ENCODE assay signal across 8 mouse cellular contexts in genomic region chr2:26500027-26500598, GRCm38 (mm10). TPM values are rescaled to one million over a fixed set of nuclear protein-coding genes. Genes with fewer than 3 reads are reported as not detected.
A peak's percentile ranks its signal among the peaks of the same experiment; 100 is the strongest.
DNase-seq lines count a peak whose midpoint lies in the region; ATAC-seq and TF ChIP-seq lines count a peak whose summit lies in the region.

No protein-coding gene starts in this region.

- H3K4me2 ChIP-seq in midbrain, embryonic 15.5 days: peak overlapping the region; percentile 87

- ATAC-seq in midbrain, embryonic 15.5 days (replicated peaks): 0 out of 2 replicates have a peak, but pooled peaks have one; percentile 15

- no peaks in the 10 kb centered on the region for H3K9me3 ChIP-seq in forebrain, embryonic 10.5 days
- H3K9me3 ChIP-seq in midbrain, embryonic 15.5 days: no peaks in the 10 kb centered on the region

- TF ChIP-seq CTCF in kidney, adult 2 months (conservative IDR thresholded peaks at IDR 0.05; ENCODE audit: insufficient read depth, insufficient read length, low read depth, low read length): no peak

- peak; percentile 68 for DNase-seq in left cerebral cortex, postnatal 4 days
- no peak for DNase-seq in left cerebral cortex, postnatal 36 days (ENCODE audit: low spot score in 2 of 2)
- no peak for DNase-seq in forebrain, embryonic 10.5 days (ENCODE audit: extremely low spot score, low spot score)
- DNase-seq in kidney, adult 2 months: peak; percentile 52
- no peak for DNase-seq in thymus, postnatal 4 days
- no peak for DNase-seq in thymus, postnatal 14 days
- DNase-seq in cerebellum, adult 8-10 months: no peak

- WGBS in forebrain, embryonic 10.5 days: 30% methylated on average over 4 of the region's 4 CpGs
- WGBS in kidney, adult 2 months: 56% methylated on average over 4 of the region's 4 CpGs
- WGBS in midbrain, embryonic 15.5 days: 39% methylated on average over 4 of the region's 4 CpGs

- peak overlapping the region; percentile 95 for H3K4me3 ChIP-seq in forebrain, embryonic 10.5 days
- no peak overlapping the region for H3K4me3 ChIP-seq in kidney, adult 2 months (ENCODE audit: insufficient read depth, low read depth, low read length)
- H3K4me3 ChIP-seq in midbrain, embryonic 15.5 days: no peak overlapping the region

- peaks cover 56% of the 10 kb centered on the region for H3K36me3 ChIP-seq in forebrain, embryonic 10.5 days (replicated peaks)
- H3K36me3 ChIP-seq in kidney, adult 2 months (ENCODE audit: control insufficient read depth, insufficient read depth, low read length): no peaks in the 10 kb centered on the region
- H3K36me3 ChIP-seq in midbrain, embryonic 15.5 days (replicated peaks): no peaks in the 10 kb centered on the region

- H3K27me3 ChIP-seq in forebrain, embryonic 10.5 days (ENCODE audit: poor library complexity, severe bottlenecking): peaks cover 70% of the 10 kb centered on the region
- no peaks in the 10 kb centered on the region for H3K27me3 ChIP-seq in kidney, adult 2 months (replicated peaks; ENCODE audit: control insufficient read depth, insufficient read depth, low read length)
- peaks cover 20% of the 10 kb centered on the region for H3K27me3 ChIP-seq in midbrain, embryonic 15.5 days (replicated peaks)

- H3K4me1 ChIP-seq in forebrain, embryonic 10.5 days: peaks cover 97% of the 10 kb centered on the region
- H3K4me1 ChIP-seq in kidney, adult 2 months (ENCODE audit: control insufficient read depth, insufficient read depth, low read length): peaks cover 26% of the 10 kb centered on the region
- H3K4me1 ChIP-seq in midbrain, embryonic 15.5 days: peaks cover 86% of the 10 kb centered on the region

- H3K9ac ChIP-seq in midbrain, embryonic 15.5 days: no peak overlapping the region

- intact Hi-C loops in left cerebral cortex, postnatal 4 days (cut with DNase I): no loop called here
- intact Hi-C loops in left cerebral cortex, postnatal 36 days (cut with DNase I): loop anchor here (1.0 kb wide), 1 partner anchor 13 kb away; no protein-coding TSS in a partner anchor

- H3K27ac ChIP-seq in forebrain, embryonic 10.5 days: peak overlapping the region; percentile 97
- H3K27ac ChIP-seq in kidney, adult 2 months (ENCODE audit: insufficient read depth, low read depth, low read length): peak overlapping the region; percentile 34; the same call in 1 of the 2 replicates
- H3K27ac ChIP-seq in midbrain, embryonic 15.5 days: peak overlapping the region; percentile 82

- no peak for TF ChIP-seq POLR2A in kidney, adult 2 months (IDR thresholded peaks at IDR 0.05; ENCODE audit: low read depth, low read length)

RNA-seq across cellular contexts. Expression of gene Notch1, which starts 16.4 kb away (rescaled TPM):
- total RNA-seq in left cerebral cortex, postnatal 4 days (2021): 10 to 100 TPM; 39.5 to 42.1 TPM
- total RNA-seq in left cerebral cortex, postnatal 36 days (2021): 10 to 100 TPM; 24.5 to 28.5 TPM
- 25.4 and 26.7 TPM in 2 replicates for polyA plus RNA-seq in forebrain, embryonic 10.5 days (2016; fragmentation: Nextera tagmentation; extraction: Ambion mirVana)
- polyA plus RNA-seq in kidney, adult 2 months (2012; rRNA removed): 16.1 and 17.7 TPM in 2 replicates
- 15.6 and 17.6 TPM in 2 replicates for polyA plus RNA-seq in midbrain, embryonic 15.5 days (2015; fragmentation: Nextera tagmentation; extraction: Ambion mirVana)

RNA-seq across cellular contexts. Expression of gene Sec16a, which starts 55.1 kb away (rescaled TPM):
- 10 to 100 TPM; 52.3 to 52.6 TPM for total RNA-seq in left cerebral cortex, postnatal 4 days (2021)
- total RNA-seq in left cerebral cortex, postnatal 36 days (2021): 10 to 100 TPM; 39.0 to 52.3 TPM
- polyA plus RNA-seq in forebrain, embryonic 10.5 days (2016; fragmentation: Nextera tagmentation; extraction: Ambion mirVana): 27.0 and 29.8 TPM in 2 replicates
- 71.1 and 87.5 TPM in 2 replicates for polyA plus RNA-seq in kidney, adult 2 months (2012; rRNA removed)
- polyA plus RNA-seq in midbrain, embryonic 15.5 days (2015; fragmentation: Nextera tagmentation; extraction: Ambion mirVana): 21.3 and 21.5 TPM in 2 replicates

Comparison
In these comparisons a context has a peak if more than half of its experiments do, and no peak if none do; other contexts are left out.
1. DNase-seq: peak in left cerebral cortex, postnatal 4 days (single experiment) and kidney, adult 2 months (single experiment); none in left cerebral cortex, postnatal 36 days (0 of 2), forebrain, embryonic 10.5 days (single experiment), thymus, postnatal 4 days (single experiment), thymus, postnatal 14 days (single experiment) and cerebellum, adult 8-10 months (single experiment).
2. H3K27ac ChIP-seq: peak in every context shown above with its lines; median percentile 97 in forebrain, embryonic 10.5 days; 82 in midbrain, embryonic 15.5 days; 34 in kidney, adult 2 months.